In genomic region chr6:124451995-124452394, GRCm38 (mm10) we compare ENCODE assay signal across 17 mouse cellular contexts. TPM values are rescaled to one million over a fixed set of nuclear protein-coding genes. Genes with fewer than 3 reads are reported as not detected.
DNase-seq lines count a peak whose midpoint lies in the region; ATAC-seq and TF ChIP-seq lines count a peak whose summit lies in the region.
"Had no signal": no experiment of that assay in that cellular context is flagged by ENCODE, and none has a peak within 500 bp of the region (broad histone marks: within the 10 kb centered on the region; RNA-seq: fewer than 3 reads in every experiment).

No protein-coding gene starts in this region.

- no peak overlapping the region for H3K4me2 ChIP-seq in lung, embryonic 14.5 days
- H3K4me2 ChIP-seq in intestine, embryonic 15.5 days (replicated peaks), result no peak overlapping the region
- H3K4me2 ChIP-seq in liver, embryonic 15.5 days, result peak overlapping the region; percentile 37
- H3K4me2 ChIP-seq: heart, embryonic 15.5 days; limb, embryonic 15.5 days; neural tube, embryonic 12.5 days had no signal

- no peaks in the 10 kb centered on the region for H3K27me3 ChIP-seq in lung, embryonic 14.5 days (ENCODE audit: insufficient read depth, low read length)
- H3K27me3 ChIP-seq in intestine, embryonic 15.5 days (replicated peaks), result no peaks in the 10 kb centered on the region
- H3K27me3 ChIP-seq in liver, embryonic 15.5 days, result no peaks in the 10 kb centered on the region
- H3K27me3 ChIP-seq: heart, embryonic 15.5 days; limb, embryonic 15.5 days; neural tube, embryonic 12.5 days had no signal

- H3K36me3 ChIP-seq in lung, embryonic 14.5 days (ENCODE audit: insufficient read depth), result no peaks in the 10 kb centered on the region
- H3K36me3 ChIP-seq in intestine, embryonic 15.5 days, result no peaks in the 10 kb centered on the region
- H3K36me3 ChIP-seq in liver, embryonic 15.5 days (replicated peaks), result no peaks in the 10 kb centered on the region
- H3K36me3 ChIP-seq: heart, embryonic 15.5 days; hindbrain, embryonic 10.5 days; limb, embryonic 15.5 days had no signal

- H3K9me3 ChIP-seq in lung, embryonic 14.5 days (ENCODE audit: low read depth, low read length), result no peaks in the 10 kb centered on the region
- no peaks in the 10 kb centered on the region for H3K9me3 ChIP-seq in intestine, embryonic 15.5 days
- no peaks in the 10 kb centered on the region for H3K9me3 ChIP-seq in liver, embryonic 15.5 days (replicated peaks)
- H3K9me3 ChIP-seq: heart, embryonic 15.5 days; hindbrain, embryonic 10.5 days; limb, embryonic 15.5 days; neural tube, embryonic 12.5 days had no signal

- no peak overlapping the region for H3K4me3 ChIP-seq in lung, embryonic 14.5 days (ENCODE audit: low read depth, low read length)
- no peak overlapping the region for H3K4me3 ChIP-seq in intestine, embryonic 15.5 days (replicated peaks)
- H3K4me3 ChIP-seq in liver, embryonic 15.5 days (replicated peaks), result no peak overlapping the region
- H3K4me3 ChIP-seq: heart, embryonic 15.5 days; hindbrain, embryonic 10.5 days; limb, embryonic 15.5 days; neural tube, embryonic 12.5 days had no signal

- DNase-seq in lung, embryonic 14.5 days, result no peak
- no peak for DNase-seq in lung, postnatal 36 days
- no peak for DNase-seq in layer of hippocampus, postnatal 25 days (ENCODE audit: extremely low spot score in 1 of 2, low spot score in 1 of 2)
- no peak for DNase-seq in urinary bladder, postnatal 10 days (ENCODE audit: low spot score)
- no peak for DNase-seq in layer of hippocampus, adult 11-12 months (ENCODE audit: low spot score)
- DNase-seq: adrenal gland, adult 8-10 months; cerebellum, postnatal 10 days; kidney, postnatal 10 days; right cerebral cortex, postnatal 4 days; thymus, postnatal 14 days had no signal

- no peaks in the 10 kb centered on the region for H3K4me1 ChIP-seq in lung, embryonic 14.5 days (ENCODE audit: insufficient read depth)
- 0 out of 2 replicates have a peak, but pooled peaks cover 5% of the 10 kb centered on the region for H3K4me1 ChIP-seq in intestine, embryonic 15.5 days (replicated peaks)
- H3K4me1 ChIP-seq in liver, embryonic 15.5 days (replicated peaks), result peaks cover 41% of the 10 kb centered on the region
- H3K4me1 ChIP-seq: heart, embryonic 15.5 days; hindbrain, embryonic 10.5 days; limb, embryonic 15.5 days; neural tube, embryonic 12.5 days had no signal

- H3K9ac ChIP-seq in lung, embryonic 14.5 days, result no peak overlapping the region
- no peak overlapping the region for H3K9ac ChIP-seq in intestine, embryonic 15.5 days
- H3K9ac ChIP-seq in liver, embryonic 15.5 days, result no peak overlapping the region
- H3K9ac ChIP-seq: heart, embryonic 15.5 days; limb, embryonic 15.5 days; neural tube, embryonic 12.5 days had no signal

- WGBS in lung, embryonic 14.5 days, result 46% methylated on average over 3 of the region's 3 CpGs
- WGBS in intestine, embryonic 15.5 days, result 55% methylated on average over 3 of the region's 3 CpGs
- WGBS in liver, embryonic 15.5 days (ENCODE audit: insufficient replicate concordance), result 49% methylated on average over 3 of the region's 3 CpGs

- no peak for TF ChIP-seq CTCF in lung, embryonic 14.5 days (IDR thresholded peaks at IDR 0.05; ENCODE audit: low read depth)

- peak; percentile 33; the same call in 1 of the 2 replicates for ATAC-seq in lung, embryonic 14.5 days (ENCODE audit: insufficient read depth)
- peak; percentile 74 for ATAC-seq in intestine, embryonic 15.5 days
- ATAC-seq in liver, embryonic 15.5 days (ENCODE audit: insufficient read depth), result peak; percentile 72
- ATAC-seq: midbrain, embryonic 16.5 days had no signal

- H3K27ac ChIP-seq in lung, embryonic 14.5 days (ENCODE audit: low read depth), result no peak overlapping the region
- no peak overlapping the region for H3K27ac ChIP-seq in intestine, embryonic 15.5 days
- H3K27ac ChIP-seq in liver, embryonic 15.5 days (replicated peaks), result peak overlapping the region; percentile 53; the same call in 1 of the 2 replicates
- H3K27ac ChIP-seq: heart, embryonic 15.5 days; hindbrain, embryonic 10.5 days; limb, embryonic 15.5 days; neural tube, embryonic 12.5 days had no signal

RNA-seq across cellular contexts. Expression of gene Clstn3, which starts 12.6 kb away (rescaled TPM):
- 1.9 and 2.0 TPM in 2 replicates for polyA plus RNA-seq in lung, embryonic 14.5 days (2014; fragmentation: Nextera tagmentation; extraction: Ambion mirVana)
- 4.7 and 5.4 TPM in 2 replicates for polyA plus RNA-seq in intestine, embryonic 15.5 days (2015; fragmentation: Nextera tagmentation; extraction: Ambion mirVana)
- 4.2 and 5.0 TPM in 2 replicates for polyA plus RNA-seq in liver, embryonic 15.5 days (2015; fragmentation: Nextera tagmentation; extraction: Ambion mirVana)
- total RNA-seq in layer of hippocampus, postnatal 25 days (2021), result 100 to 1,000 TPM; 278 to 279 TPM

RNA-seq across cellular contexts. Expression of gene Pex5, which starts 37.1 kb away (rescaled TPM):
- polyA plus RNA-seq in lung, embryonic 14.5 days (2014; fragmentation: Nextera tagmentation; extraction: Ambion mirVana), result 31.3 and 33.4 TPM in 2 replicates
- polyA plus RNA-seq in intestine, embryonic 15.5 days (2015; fragmentation: Nextera tagmentation; extraction: Ambion mirVana), result 41.3 and 41.8 TPM in 2 replicates
- polyA plus RNA-seq in liver, embryonic 15.5 days (2015; fragmentation: Nextera tagmentation; extraction: Ambion mirVana), result 21.7 and 26.8 TPM in 2 replicates
- total RNA-seq in layer of hippocampus, postnatal 25 days (2021), result 10 to 100 TPM; 55.5 to 58.9 TPM

RNA-seq across cellular contexts. Expression of gene C1rl, which starts 40.9 kb away (rescaled TPM):
- polyA plus RNA-seq in lung, embryonic 14.5 days (2014; fragmentation: Nextera tagmentation; extraction: Ambion mirVana), result 0.66 and 0.78 TPM in 2 replicates
- 2.3 and 2.5 TPM in 2 replicates for polyA plus RNA-seq in intestine, embryonic 15.5 days (2015; fragmentation: Nextera tagmentation; extraction: Ambion mirVana)
- polyA plus RNA-seq in liver, embryonic 15.5 days (2015; fragmentation: Nextera tagmentation; extraction: Ambion mirVana), result 11.2 and 12.5 TPM in 2 replicates
- under 1 TPM; 0.28 to 0.42 TPM for total RNA-seq in layer of hippocampus, postnatal 25 days (2021)
